Mouse (Mus musculus) myocyte (in vitro differentiated cells): ENCODE measurements at regions not wholly inside any gene's neighbourhood (a gene's known extent, or its start where the extent isn't known, plus 50 kb on each side); places are given as distances from the start of the nearest gene placed in this dataset.
A peak's percentile ranks its signal among the peaks of the same experiment; 100 is the strongest.

Source experiments
- H3K27me3 ChIP-seq: one replicate; pipeline ENCODE4 v1.6.1; 2011; ENCODE audit not compliant: control insufficient read depth, insufficient read depth, insufficient read length
- H3K36me3 ChIP-seq: one replicate; pipeline ENCODE4 v1.6.1; 2011; ENCODE audit not compliant: control insufficient read depth, insufficient read depth
- H3K4me2 ChIP-seq: one replicate; pipeline ENCODE4 v1.6.1; 2011; ENCODE audit warnings: low read depth, control low read depth
- H3K4me3 ChIP-seq: one replicate; pipeline ENCODE4 v1.5.1; 2011; ENCODE audit warnings: mild to moderate bottlenecking, control low read depth, moderate library complexity
- H3K79me2 ChIP-seq: one replicate; pipeline ENCODE4 v1.6.1; 2011; ENCODE audit not compliant: control insufficient read depth, insufficient read depth
- H3ac ChIP-seq: one replicate; pipeline ENCODE4 v1.6.1; 2011; ENCODE audit not compliant: control insufficient read depth, insufficient read length
- CEBPB ChIP-seq: IDR thresholded peaks from 2 replicates; pipeline ENCODE4 v1.6.1; 2011; ENCODE audit warnings: mild to moderate bottlenecking, moderate library complexity; ENCODE audit not compliant: poor library complexity, insufficient read depth, severe bottlenecking
- E2F4 ChIP-seq: IDR thresholded peaks from one replicate; pipeline ENCODE4 v1.6.1; 2011; ENCODE audit warnings: mild to moderate bottlenecking, control low read depth, moderate library complexity; ENCODE audit not compliant: insufficient read depth
- MAX ChIP-seq: IDR thresholded peaks from one replicate; pipeline ENCODE4 v1.6.1; 2011; ENCODE audit warnings: low read depth, mild to moderate bottlenecking, control low read depth
- MYOD1 ChIP-seq, 3 experiments: IDR thresholded peaks; one replicate each; pipeline ENCODE4 v1.6.1; 2011; ENCODE audit warnings: control low read depth in 2 of 3, low read depth in 2 of 3, mild to moderate bottlenecking in 2 of 3, moderate library complexity in 1 of 3; ENCODE audit not compliant: insufficient read length in 2 of 3, control insufficient read depth in 1 of 3
- MYOG ChIP-seq, 3 experiments: IDR thresholded peaks; one replicate each; pipeline ENCODE4 v1.6.1; 2011; ENCODE audit warnings: control low read depth in 2 of 3, low read depth in 2 of 3, mild to moderate bottlenecking in 2 of 3; ENCODE audit not compliant: insufficient read length in 2 of 3, control insufficient read depth in 1 of 3, insufficient read depth in 1 of 3
- POLR2A ChIP-seq: IDR thresholded peaks from one replicate; pipeline ENCODE4 v1.6.1; 2011; ENCODE audit warnings: low read depth, mild to moderate bottlenecking, control low read depth, moderate library complexity; ENCODE audit not compliant: insufficient read length
- POLR2AphosphoS2 ChIP-seq: IDR thresholded peaks from one replicate; pipeline ENCODE4 v1.6.1; 2011; ENCODE audit warnings: low read depth, control low read depth; ENCODE audit not compliant: insufficient read length
- REST ChIP-seq: IDR thresholded peaks from one replicate; pipeline ENCODE4 v1.6.1; 2011; ENCODE audit warnings: mild to moderate bottlenecking, control low read depth, moderate library complexity; ENCODE audit not compliant: insufficient read depth, insufficient read length
- SRF ChIP-seq: IDR thresholded peaks from one replicate; pipeline ENCODE4 v1.6.1; 2011; ENCODE audit warnings: low read depth; ENCODE audit not compliant: control insufficient read depth, insufficient read length
- TCF12 ChIP-seq: IDR thresholded peaks from one replicate; pipeline ENCODE4 v1.6.1; 2011; ENCODE audit warnings: mild to moderate bottlenecking, control low read depth; ENCODE audit not compliant: poor library complexity, insufficient read depth, severe bottlenecking
- TCF3 ChIP-seq: IDR thresholded peaks from one replicate; pipeline ENCODE4 v1.6.1; 2011; ENCODE audit warnings: low read depth, control low read depth; ENCODE audit not compliant: insufficient read length
- USF1 ChIP-seq: IDR thresholded peaks from one replicate; pipeline ENCODE4 v1.6.1; 2011; ENCODE audit warnings: low read depth, mild to moderate bottlenecking, control low read depth, moderate library complexity

- no peaks in the 10 kb centered on the region for H3K79me2 ChIP-seq
- no peaks in the 10 kb centered on the region for H3K27me3 ChIP-seq
- no peak overlapping the region for H3K4me3 ChIP-seq
- no peaks in the 10 kb centered on the region for H3K36me3 ChIP-seq
- TF ChIP-seq CEBPB (0 out of 2 replicates have a peak, but pooled peaks have one; percentile 10), MYOD1 (IDR thresholded peaks at IDR 0.05; ENCODE audit: control insufficient read depth in 1 of 3, insufficient read length in 2 of 3, low read depth in 2 of 3) (peak in 2 of 3 experiments; percentile 50 to 76), TCF12 (no peak), MAX (no peak)
- no peak overlapping the region for H3ac ChIP-seq
- H3K4me2 ChIP-seq = peak overlapping the region; percentile 51
These were observed 134.4 kb downstream of the Hmg20a start for GRCm38 (mm10) chr9:56552766-56553165.

DNA sequence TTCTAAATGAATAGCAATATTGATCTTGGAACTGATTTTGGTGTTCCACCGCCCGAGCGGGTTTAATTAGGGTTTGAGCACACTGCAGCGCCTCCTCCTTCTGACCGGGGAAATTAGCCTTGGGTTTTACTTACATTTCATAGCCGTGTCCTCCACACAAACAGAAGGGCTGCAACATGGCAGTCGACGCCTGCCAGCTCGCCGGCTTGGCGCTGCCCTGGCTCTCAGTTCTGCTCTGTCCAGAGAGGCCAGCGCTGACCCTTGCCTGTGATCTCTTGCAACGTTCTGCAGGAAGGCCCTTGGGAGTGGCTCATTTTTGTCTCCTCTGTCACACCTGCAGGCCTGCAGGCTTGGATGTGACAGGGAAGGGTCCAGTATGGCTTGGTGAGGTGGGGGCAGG lies 135.2 kb downstream of the Hmg20a start:
- Histone ChIP-seq H3K4me3 (no peak overlapping the region), H3K36me3 (no peaks in the 10 kb centered on the region), H3ac (no peak overlapping the region), H3K4me2 (no peak overlapping the region), H3K27me3 (no peaks in the 10 kb centered on the region), H3K79me2 (no peaks in the 10 kb centered on the region)
- no peak for TF ChIP-seq SRF

DNA sequence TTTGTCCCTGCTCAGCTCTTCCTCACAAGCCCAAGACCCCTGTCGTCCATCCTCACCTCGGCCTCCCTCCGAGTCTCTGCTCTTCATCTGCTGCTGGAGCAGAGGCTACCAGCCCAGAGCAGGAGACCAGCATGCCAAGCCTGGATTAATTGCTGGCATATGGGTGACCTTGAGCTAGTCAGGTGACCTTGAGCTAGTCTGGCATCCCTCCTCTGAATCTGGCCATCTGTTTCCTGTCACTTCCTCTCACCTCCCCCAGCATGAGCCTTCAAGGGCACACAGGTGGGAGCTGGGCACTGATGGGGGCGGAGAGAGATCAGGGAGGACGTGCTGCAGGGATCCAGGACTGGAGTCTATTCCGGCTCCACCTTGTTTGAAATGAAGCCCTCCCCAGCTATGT lies 135.7 kb downstream of the Hmg20a start:
- H3K4me2 ChIP-seq = no peak overlapping the region
- no peaks in the 10 kb centered on the region for H3K27me3 ChIP-seq
- H3ac ChIP-seq = no peak overlapping the region
- no peaks in the 10 kb centered on the region for H3K36me3 ChIP-seq
- H3K4me3 ChIP-seq = no peak overlapping the region
- no peak for TF ChIP-seq USF1
- TF ChIP-seq TCF12 = no peak
- no peak for TF ChIP-seq POLR2A
- no peak for TF ChIP-seq E2F4
- no peak for TF ChIP-seq TCF3
- no peak for TF ChIP-seq MYOD1 (IDR thresholded peaks at IDR 0.05; ENCODE audit: control insufficient read depth in 1 of 3, insufficient read length in 2 of 3, low read depth in 2 of 3)
- TF ChIP-seq CEBPB = no peak
- TF ChIP-seq POLR2AphosphoS2 = no peak
- no peak for TF ChIP-seq MAX
- no peak for TF ChIP-seq SRF
- TF ChIP-seq MYOG (IDR thresholded peaks at IDR 0.05; ENCODE audit: control insufficient read depth in 1 of 3, insufficient read depth in 1 of 3, insufficient read length in 2 of 3, low read depth in 2 of 3) = no peak
- TF ChIP-seq REST = no peak
- no peaks in the 10 kb centered on the region for H3K79me2 ChIP-seq

DNA sequence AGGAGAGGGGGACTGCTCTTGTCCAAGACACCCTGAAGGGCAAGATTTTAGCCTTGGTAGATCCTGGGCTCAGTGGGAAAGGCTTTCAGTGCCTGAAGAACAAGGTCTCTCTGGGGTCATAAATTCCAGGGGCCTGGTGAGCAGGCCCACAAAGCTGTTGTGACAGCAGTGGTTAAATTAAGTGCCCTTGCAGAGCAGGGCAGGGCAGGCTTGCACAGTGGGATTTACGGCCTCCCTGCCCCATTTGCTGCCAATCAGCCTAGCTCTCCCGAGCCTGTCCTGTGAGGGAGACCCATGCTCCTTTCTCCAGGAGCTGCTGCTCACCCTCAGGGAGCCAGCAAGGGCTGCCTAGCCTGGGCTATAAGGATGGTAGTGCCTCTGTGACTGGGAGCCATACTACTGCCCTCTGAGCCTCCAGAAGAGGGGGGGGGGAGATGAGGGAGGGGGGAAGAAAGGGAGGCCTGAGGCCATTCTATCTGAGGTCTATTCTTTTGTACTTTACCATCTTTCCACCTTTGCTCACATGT lies 141.3 kb downstream of the Hmg20a start:
- TF ChIP-seq POLR2AphosphoS2 = no peak
- TF ChIP-seq E2F4 = no peak
- TF ChIP-seq SRF = no peak
- no peak for TF ChIP-seq TCF12
- TF ChIP-seq TCF3 = no peak
- TF ChIP-seq MAX = no peak
- no peak for TF ChIP-seq POLR2A
- no peak for TF ChIP-seq MYOD1 (IDR thresholded peaks at IDR 0.05; ENCODE audit: control insufficient read depth in 1 of 3, insufficient read length in 2 of 3, low read depth in 2 of 3)
- Histone ChIP-seq H3ac (no peak overlapping the region), H3K4me3 (no peak overlapping the region), H3K79me2 (no peaks in the 10 kb centered on the region), H3K27me3 (peaks cover 3% of the 10 kb centered on the region), H3K36me3 (no peaks in the 10 kb centered on the region), H3K4me2 (no peak overlapping the region)

GRCm38 (mm10) chr9:56562440-56562839 lies 144.0 kb downstream of the Hmg20a start:
- Histone ChIP-seq H3K27me3 (peaks cover 4% of the 10 kb centered on the region), H3K4me3 (no peak overlapping the region), H3ac (no peak overlapping the region), H3K36me3 (no peaks in the 10 kb centered on the region), H3K79me2 (no peaks in the 10 kb centered on the region), H3K4me2 (no peak overlapping the region)
- no peak for TF ChIP-seq REST
- TF ChIP-seq SRF = no peak
- TF ChIP-seq TCF12 = no peak
- no peak for TF ChIP-seq TCF3
- no peak for TF ChIP-seq USF1
- no peak for TF ChIP-seq POLR2AphosphoS2
- TF ChIP-seq CEBPB = no peak
- no peak for TF ChIP-seq MAX
- no peak for TF ChIP-seq MYOG (IDR thresholded peaks at IDR 0.05; ENCODE audit: control insufficient read depth in 1 of 3, insufficient read depth in 1 of 3, insufficient read length in 2 of 3, low read depth in 2 of 3)
- no peak for TF ChIP-seq MYOD1 (IDR thresholded peaks at IDR 0.05; ENCODE audit: control insufficient read depth in 1 of 3, insufficient read length in 2 of 3, low read depth in 2 of 3)
- no peak for TF ChIP-seq E2F4
- TF ChIP-seq POLR2A = no peak
